Mouse (Mus musculus) brain, embryonic 18.5 days (tissue): ENCODE measurements around the gene Camk2g.

Source experiments
- DNase-seq: peaks from one replicate; pipeline ENCODE4 v3.0.0-alpha.2; 2012; ENCODE audit warnings: low read depth, low spot score

Gene Camk2g

GRCm38 (mm10) chr14:20793758-20794531, at the start of gene Camk2g:
Gene Camk2g, minus strand, starts transcription at chr14:20794088.
- no peak for DNase-seq

- DNase-seq, result no peak
These were observed 48.7 kb upstream of the Camk2g start for GRCm38 (mm10) chr14:20842629-20843028.

- DNase-seq, result no peak
These were observed 47.6 kb upstream of the Camk2g start for GRCm38 (mm10) chr14:20841526-20841925.

GRCm38 (mm10) chr14:20837681-20838080, 43.8 kb upstream of the Camk2g start:
- no peak for DNase-seq

GRCm38 (mm10) chr14:20836905-20837376, 43.1 kb upstream of the Camk2g start:
- DNase-seq, result no peak

- no peak for DNase-seq
These were observed 42.5 kb upstream of the Camk2g start, which contains the start of gene Plau for GRCm38 (mm10) chr14:20836171-20836904. Gene Plau, plus strand, starts transcription at chr14:20836660.

GRCm38 (mm10) chr14:20834136-20834535, 40.2 kb upstream of the Camk2g start:
- DNase-seq, result no peak

GRCm38 (mm10) chr14:20833525-20833924, 39.6 kb upstream of the Camk2g start:
- no peak for DNase-seq

GRCm38 (mm10) chr14:20831915-20832314, 38.0 kb upstream of the Camk2g start:
- no peak for DNase-seq

- no peak for DNase-seq
These were observed 37.4 kb upstream of the Camk2g start for GRCm38 (mm10) chr14:20831141-20831910.

- no peak for DNase-seq
These were observed 35.9 kb upstream of the Camk2g start for GRCm38 (mm10) chr14:20829523-20830366.

GRCm38 (mm10) chr14:20828524-20828923, 34.6 kb upstream of the Camk2g start:
- no peak for DNase-seq

GRCm38 (mm10) chr14:20827491-20827890, 33.6 kb upstream of the Camk2g start:
- DNase-seq, result no peak

GRCm38 (mm10) chr14:20827061-20827460, 33.2 kb upstream of the Camk2g start:
- no peak for DNase-seq

GRCm38 (mm10) chr14:20825516-20825915, 31.6 kb upstream of the Camk2g start:
- no peak for DNase-seq

- DNase-seq, result no peak
These were observed 30.6 kb upstream of the Camk2g start for GRCm38 (mm10) chr14:20824517-20824916.

GRCm38 (mm10) chr14:20815448-20815847, 21.6 kb upstream of the Camk2g start:
- no peak for DNase-seq

GRCm38 (mm10) chr14:20811779-20812406, 18.0 kb upstream of the Camk2g start:
- no peak for DNase-seq

- DNase-seq, result no peak
These were observed 17.3 kb upstream of the Camk2g start for GRCm38 (mm10) chr14:20811236-20811635.

- DNase-seq, result no peak
These were observed 15.9 kb upstream of the Camk2g start for GRCm38 (mm10) chr14:20809820-20810219.

GRCm38 (mm10) chr14:20809349-20809748, 15.5 kb upstream of the Camk2g start:
- no peak for DNase-seq
